Mouse (Mus musculus) liver, adult 2 months (tissue): ENCODE results near the gene Noxred1. TPM values are rescaled to one million over a fixed set of nuclear protein-coding genes. Genes with fewer than 3 reads are reported as not detected.
"Not testable (repeated sequence)": the region's sequence is repeated elsewhere in the genome, so short reads cannot be mapped to it uniquely, and the experiment has no call there.

ENCODE experiments used
- DNase-seq: peaks from one replicate; pipeline ENCODE4 v3.0.0-alpha.2; 2011; ENCODE audit warnings: low read depth, low spot score; ENCODE audit errors: extremely low read depth
- H3K27ac ChIP-seq: fragments of 200-500 bp; replicated peaks from 2 replicates; pipeline ENCODE4 v1.5.1; 2012; ENCODE audit warnings: low read depth, mild to moderate bottlenecking, control low read depth, inconsistent platforms, low read length; ENCODE audit not compliant: insufficient read depth
- H3K27me3 ChIP-seq: fragments of 200-500 bp; 2 replicates; pipeline ENCODE4 v1.6.1; 2012; ENCODE audit warnings: mild to moderate bottlenecking, moderate library complexity, low read length, inconsistent platforms; ENCODE audit not compliant: control insufficient read depth, insufficient read depth
- H3K36me3 ChIP-seq: fragments of 200-500 bp; 2 replicates; pipeline ENCODE4 v1.6.1; 2012; ENCODE audit warnings: low read length, inconsistent platforms; ENCODE audit not compliant: control insufficient read depth, insufficient read depth
- H3K4me1 ChIP-seq: fragments of 200-500 bp; 2 replicates; pipeline ENCODE4 v1.6.1; 2011; ENCODE audit warnings: low read length; ENCODE audit not compliant: control insufficient read depth, insufficient read depth
- H3K4me3 ChIP-seq: fragments of 200-500 bp; 2 replicates; pipeline ENCODE4 v1.5.1; 2011; ENCODE audit warnings: low read depth, mild to moderate bottlenecking, control low read depth, low read length, moderate library complexity; ENCODE audit not compliant: insufficient read depth
- H3K79me2 ChIP-seq: fragments of 200-500 bp; 2 replicates; pipeline ENCODE4 v1.6.1; 2012; ENCODE audit warnings: inconsistent platforms, mild to moderate bottlenecking, low read length, moderate library complexity; ENCODE audit not compliant: control insufficient read depth, insufficient read depth
- H3K9ac ChIP-seq: fragments of 200-500 bp; 2 replicates; pipeline ENCODE4 v1.6.1; 2012; ENCODE audit warnings: low read depth, mild to moderate bottlenecking, control low read depth, inconsistent platforms, low read length
- CTCF ChIP-seq: fragments of 200-500 bp; IDR thresholded peaks from 2 replicates; pipeline ENCODE4 v1.5.1; 2011; ENCODE audit warnings: low read depth, low read length, control low read depth
- POLR2A ChIP-seq: fragments of 200-500 bp; IDR thresholded peaks from 2 replicates; pipeline ENCODE4 v1.6.1; 2011; ENCODE audit warnings: low read length, control low read depth; ENCODE audit not compliant: insufficient read depth; ENCODE audit errors: extremely low read depth
- WGBS: fragments of 180-500 bp; shearing (Covaris S2); methylation state at CpG from one replicate; pipeline ENCODE4 v1.1.7; 2018; 5-methylcytosine and 5-hydroxymethylcytosine counted together
- polyA plus RNA-seq: library from polyadenylated mRNA; depleted of rRNA; stranded (reverse); fragments of >200 nt; gene quantifications from 2 replicates; pipeline ENCODE4 v1.2.3, GENCODE M21; 2012
- total RNA-seq: library from RNA; depleted of rRNA; stranded (reverse); fragments of >200 nt; gene quantifications from 2 replicates; pipeline ENCODE4 v1.2.3, GENCODE M21; 2014

Gene Noxred1
- total and polyA plus RNA-seq, 2 experiments: 0.23 TPM; not detected in 1

DNA sequence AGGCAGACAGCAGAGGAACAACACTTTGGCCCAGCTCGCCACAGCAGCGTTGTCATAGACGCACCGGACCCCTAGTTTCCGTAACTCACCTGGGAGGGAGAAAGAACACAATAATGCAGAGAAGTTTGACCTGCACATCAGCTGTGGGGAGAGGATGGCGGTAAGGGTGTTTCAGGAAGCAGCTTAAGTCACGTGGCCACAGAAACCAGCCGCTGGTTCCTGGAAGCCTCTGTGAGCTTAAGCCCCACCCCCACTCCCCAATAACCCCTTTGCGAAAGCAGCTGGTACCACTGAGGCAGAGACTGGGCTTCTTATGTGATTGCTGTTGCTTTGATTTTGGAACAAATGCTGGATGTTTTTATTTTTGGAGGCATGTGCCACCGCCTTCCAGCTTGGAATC lies 13.6 kb downstream of the Noxred1 start:
- H3K36me3 ChIP-seq: no peaks in the 10 kb centered on the region
- no peak overlapping the region for H3K27ac ChIP-seq
- H3K27me3 ChIP-seq: no peaks in the 10 kb centered on the region
- no peak overlapping the region for H3K4me3 ChIP-seq
- H3K4me1 ChIP-seq: no peaks in the 10 kb centered on the region
- TF ChIP-seq CTCF (no peak), POLR2A (no peak)
- DNase-seq: no peak
- H3K79me2 ChIP-seq: no peaks in the 10 kb centered on the region
- H3K9ac ChIP-seq: no peak overlapping the region
- 86% methylated on average over 10 of the region's 10 CpGs for WGBS

DNA sequence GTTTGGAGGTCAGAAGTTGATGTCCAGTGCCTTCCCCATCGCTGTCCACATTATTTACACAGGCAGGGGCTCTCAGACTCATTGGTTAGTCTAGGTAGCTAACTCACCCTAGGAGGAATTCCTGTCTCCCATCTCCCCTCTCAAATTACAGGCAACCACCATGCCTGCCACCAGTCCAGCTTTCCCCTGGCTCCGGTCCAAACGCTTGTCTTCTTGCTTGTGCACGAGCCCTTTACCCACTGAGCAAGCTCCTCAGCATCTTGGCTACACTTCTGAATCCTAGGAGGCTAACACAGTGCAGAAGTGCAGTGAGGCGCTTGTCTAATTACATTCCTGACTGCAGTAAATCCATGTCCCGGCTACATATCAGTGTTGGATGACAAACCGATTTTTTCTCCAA lies 19.2 kb downstream of the Noxred1 start:
- Histone ChIP-seq H3K4me1 (no peaks in the 10 kb centered on the region), H3K9ac (no peak overlapping the region), H3K27me3 (no peaks in the 10 kb centered on the region), H3K27ac (no peak overlapping the region), H3K4me3 (no peak overlapping the region), H3K79me2 (no peaks in the 10 kb centered on the region), H3K36me3 (no peaks in the 10 kb centered on the region)
- TF ChIP-seq POLR2A (no peak), CTCF (no peak)
- no peak for DNase-seq
- 72% methylated on average over 7 of the region's 7 CpGs for WGBS

DNA sequence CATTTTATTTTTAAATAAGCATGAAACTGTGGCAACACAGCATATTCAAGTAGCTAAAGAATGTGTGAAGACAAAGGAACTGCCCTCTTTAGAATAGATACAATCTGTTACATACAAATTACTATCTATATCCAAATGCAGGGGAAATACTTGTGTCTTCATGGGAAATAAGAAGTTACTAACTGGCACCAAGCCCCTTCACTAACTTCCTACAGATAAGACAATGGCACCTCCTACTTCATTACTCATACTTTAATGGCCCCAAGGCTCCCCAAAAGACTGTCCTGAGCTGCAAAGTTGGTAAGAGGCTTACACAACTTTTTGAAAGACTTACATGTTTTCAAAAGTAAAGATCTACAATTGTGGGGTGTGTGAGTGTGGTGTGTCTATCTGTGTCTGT lies 20.9 kb downstream of the Noxred1 start:
- Histone ChIP-seq H3K9ac (no peak overlapping the region), H3K4me1 (no peaks in the 10 kb centered on the region), H3K27me3 (no peaks in the 10 kb centered on the region), H3K36me3 (no peaks in the 10 kb centered on the region), H3K79me2 (no peaks in the 10 kb centered on the region), H3K27ac (no peak overlapping the region), H3K4me3 (no peak overlapping the region)
- no peak for TF ChIP-seq CTCF
- TF ChIP-seq POLR2A: no peak
- no peak for DNase-seq

DNA sequence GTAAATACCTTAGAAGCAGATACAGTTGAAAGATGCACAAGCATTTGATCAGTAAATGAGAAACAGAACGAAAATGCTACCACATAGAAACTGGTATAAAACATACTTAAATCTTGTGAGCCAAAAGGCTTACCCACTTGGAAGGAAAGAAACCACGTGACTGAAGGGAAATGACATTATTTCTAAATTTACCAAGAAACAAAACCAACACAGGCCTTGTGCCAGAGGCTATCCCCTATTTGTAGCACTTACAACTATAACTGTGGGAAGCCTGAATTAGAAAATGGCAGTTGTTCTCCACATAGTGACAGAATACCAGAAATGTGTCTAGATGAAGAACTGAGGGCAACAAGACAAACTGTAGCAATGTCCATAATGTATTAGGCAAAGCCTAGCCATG lies 22.5 kb downstream of the Noxred1 start:
- Histone ChIP-seq H3K79me2 (no peaks in the 10 kb centered on the region), H3K27me3 (no peaks in the 10 kb centered on the region), H3K4me1 (no peaks in the 10 kb centered on the region), H3K27ac (no peak overlapping the region), H3K36me3 (no peaks in the 10 kb centered on the region), H3K4me3 (no peak overlapping the region), H3K9ac (no peak overlapping the region)
- 65% methylated on average over 2 of the region's 2 CpGs for WGBS
- DNase-seq: no peak
- TF ChIP-seq POLR2A (no peak), CTCF (no peak)

DNA sequence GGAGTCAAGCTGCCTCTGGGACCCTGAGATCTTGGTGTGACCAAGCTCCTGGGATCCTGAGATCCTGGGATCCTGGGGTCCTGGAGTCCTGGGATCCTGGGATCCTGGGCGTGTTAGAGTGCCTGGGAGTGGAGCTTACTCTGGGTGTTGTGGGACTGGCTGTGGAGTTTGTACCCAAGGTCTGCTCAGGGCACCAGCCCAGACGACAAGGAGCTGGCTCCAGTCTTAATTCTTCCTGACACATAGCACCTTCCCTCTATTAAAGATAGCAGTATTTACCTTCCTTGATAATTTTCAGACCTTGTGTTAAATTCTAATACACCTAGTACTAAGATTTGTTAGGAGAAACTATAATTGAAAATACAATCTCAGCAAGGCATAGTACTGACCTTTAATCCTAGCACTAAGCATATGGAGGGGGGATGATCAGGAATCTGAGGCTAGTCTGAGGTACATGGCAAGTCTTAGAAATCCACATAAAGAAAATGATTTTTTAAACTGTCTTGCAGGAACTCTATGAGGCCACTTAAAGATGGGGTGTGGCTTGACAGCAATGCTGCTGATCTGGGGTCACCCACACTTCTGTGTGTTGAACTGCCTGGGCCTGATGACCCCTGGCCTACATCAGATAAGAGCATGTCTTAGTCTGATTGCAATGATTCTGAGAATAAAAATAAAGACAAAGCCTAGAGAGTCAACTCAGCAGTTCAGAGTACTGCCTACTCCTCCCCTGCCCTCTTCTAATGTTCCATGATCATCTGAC lies 25.5 kb downstream of the Noxred1 start:
- Histone ChIP-seq H3K9ac (no peak overlapping the region), H3K79me2 (no peaks in the 10 kb centered on the region)
- 88% methylated on average over 2 of the region's 2 CpGs for WGBS

DNA sequence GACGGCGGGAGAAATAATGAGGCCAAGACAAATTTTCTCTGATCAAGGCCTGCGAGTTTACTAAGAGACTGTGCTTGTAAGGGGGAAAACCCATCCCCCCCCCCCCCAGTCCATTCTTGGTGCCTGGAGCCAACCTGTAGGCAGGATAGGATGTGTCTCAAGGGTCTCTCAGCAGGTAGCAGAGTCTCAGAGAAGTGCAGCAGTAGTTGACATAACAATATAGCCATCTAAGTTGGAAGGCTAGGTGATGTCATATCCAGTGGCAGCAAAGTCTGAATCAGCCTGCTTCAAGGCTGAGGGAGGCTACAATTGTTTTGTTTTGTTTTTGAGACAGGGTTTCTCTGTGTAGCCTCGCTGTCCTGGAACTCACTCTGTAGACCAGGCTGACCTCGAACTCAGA lies 32.7 kb downstream of the Noxred1 start:
- not testable (repeated sequence) for H3K27me3 ChIP-seq, H3K79me2 ChIP-seq, H3K4me3 ChIP-seq, H3K36me3 ChIP-seq, H3K4me1 ChIP-seq, H3K9ac ChIP-seq, DNase-seq, H3K27ac ChIP-seq
- 96% methylated on average over 5 of the region's 5 CpGs for WGBS

More for the DNA sequence above, 25.5 kb downstream of the Noxred1 start:
- Histone ChIP-seq H3K4me1 (no peaks in the 10 kb centered on the region), H3K27me3 (no peaks in the 10 kb centered on the region), H3K4me3 (no peak overlapping the region), H3K36me3 (no peaks in the 10 kb centered on the region), H3K27ac (no peak overlapping the region)
- no peak for DNase-seq
- TF ChIP-seq CTCF: no peak
- no peak for TF ChIP-seq POLR2A
